Mouse (Mus musculus) liver, embryonic 14.5 days (tissue): ENCODE measurements around the gene Fubp1.
"Not testable (repeated sequence)": the region's sequence is repeated elsewhere in the genome, so short reads cannot be mapped to it uniquely, and the experiment has no call there.

Experiments
- CTCF ChIP-seq: IDR thresholded peaks from 2 replicates; pipeline ENCODE4 v1.5.1; 2016; ENCODE audit warnings: antibody characterized with exemption, low read depth, control low read depth
- EP300 ChIP-seq: IDR thresholded peaks from 2 replicates; pipeline ENCODE4 v1.6.1; 2016; ENCODE audit warnings: antibody characterized with exemption, low read depth

DNA sequence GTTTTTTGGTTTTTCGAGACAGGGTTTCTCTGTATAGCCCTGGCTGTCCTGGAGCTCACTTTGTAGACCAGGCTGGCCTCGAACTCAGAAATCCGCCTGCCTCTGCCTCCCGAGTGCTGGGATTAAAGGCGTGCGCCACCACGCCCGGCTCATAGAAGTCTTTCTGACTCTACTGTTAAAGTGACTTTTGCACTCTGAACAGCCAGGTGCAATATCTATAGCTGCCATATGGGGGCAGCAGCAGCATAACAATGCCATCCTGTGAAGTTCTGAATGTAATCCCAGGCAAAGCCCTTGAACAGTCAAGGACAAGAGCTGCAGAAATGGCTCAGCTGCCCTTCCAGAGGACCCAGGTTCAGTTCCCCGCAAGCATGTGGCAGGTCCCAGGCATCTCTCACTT lies 49.2 kb downstream of the Fubp1 start:
- peak; percentile 86 for TF ChIP-seq CTCF
- not testable (repeated sequence) for TF ChIP-seq EP300
